In the genomic region with DNA sequence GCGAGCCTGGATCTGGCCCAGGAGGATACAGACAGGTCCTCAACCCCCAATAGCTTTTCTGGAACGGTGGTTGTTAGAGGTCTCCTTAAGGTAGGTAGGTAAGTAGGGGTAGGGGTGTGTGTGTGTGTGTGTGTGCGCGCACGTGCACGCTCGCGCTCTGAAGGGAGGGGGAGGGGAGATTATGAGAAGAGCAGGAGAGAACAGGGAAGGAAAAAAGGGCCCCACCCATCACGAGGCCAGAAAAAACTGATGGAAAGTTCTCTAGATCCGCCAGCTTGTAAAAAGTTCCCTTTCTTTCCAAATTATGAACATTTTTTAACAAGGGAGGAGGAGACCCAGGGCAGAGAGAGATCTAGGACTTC, we compare ENCODE assay signal across 9 mouse cellular contexts. TPM values are rescaled to one million over a fixed set of nuclear protein-coding genes. Genes with fewer than 3 reads are reported as not detected.
DNase-seq lines count a peak whose midpoint lies in the region; ATAC-seq and TF ChIP-seq lines count a peak whose summit lies in the region.
"Had no signal": no experiment of that assay in that cellular context is flagged by ENCODE, and none has a peak within 500 bp of the region (broad histone marks: within the 10 kb centered on the region; RNA-seq: fewer than 3 reads in every experiment).

No protein-coding gene starts in this region.

- H3K9me3 ChIP-seq in lung, embryonic 15.5 days, result no peaks in the 10 kb centered on the region
- no peaks in the 10 kb centered on the region for H3K9me3 ChIP-seq in forebrain, embryonic 13.5 days (replicated peaks)
- no peaks in the 10 kb centered on the region for H3K9me3 ChIP-seq in intestine, postnatal 0 days (ENCODE audit: control insufficient read depth)
- H3K9me3 ChIP-seq in stomach, embryonic 14.5 days (ENCODE audit: control insufficient read depth, low read depth, low read length), result no peaks in the 10 kb centered on the region
- H3K9me3 ChIP-seq: megakaryocyte, embryonic 14.5 days had no signal

- no peak for TF ChIP-seq CTCF in intestine, postnatal 0 days (IDR thresholded peaks at IDR 0.05; ENCODE audit: low read depth)

- H3K27ac ChIP-seq in lung, embryonic 15.5 days, result peak overlapping the region; percentile 94
- peak overlapping the region; percentile 85 for H3K27ac ChIP-seq in forebrain, embryonic 13.5 days
- peak overlapping the region; percentile 50; the same call in 1 of the 2 replicates for H3K27ac ChIP-seq in intestine, postnatal 0 days (ENCODE audit: low read depth, low read length)
- H3K27ac ChIP-seq in stomach, embryonic 14.5 days (ENCODE audit: low read length), result peak overlapping the region; percentile 91

- H3K27me3 ChIP-seq in lung, embryonic 15.5 days, result no peaks in the 10 kb centered on the region
- peaks cover 63% of the 10 kb centered on the region for H3K27me3 ChIP-seq in forebrain, embryonic 13.5 days
- H3K27me3 ChIP-seq in intestine, postnatal 0 days (replicated peaks; ENCODE audit: control insufficient read depth, insufficient read depth, low read length), result peaks cover 4% of the 10 kb centered on the region
- H3K27me3 ChIP-seq in stomach, embryonic 14.5 days (ENCODE audit: control insufficient read depth, insufficient read depth, low read length), result no peaks in the 10 kb centered on the region

- H3K4me3 ChIP-seq in lung, embryonic 15.5 days, result no peak overlapping the region
- H3K4me3 ChIP-seq in forebrain, embryonic 13.5 days, result 0 out of 2 replicates have a peak overlapping the region, but pooled peaks have one; percentile 7
- H3K4me3 ChIP-seq in intestine, postnatal 0 days (ENCODE audit: low read depth, low read length), result no peak overlapping the region
- H3K4me3 ChIP-seq in stomach, embryonic 14.5 days (ENCODE audit: low read depth, low read length), result peak overlapping the region; percentile 3; the same call in 1 of the 2 replicates
- H3K4me3 ChIP-seq: megakaryocyte, embryonic 14.5 days had no signal

- no peak for DNase-seq in lung, postnatal 14 days
- no peak for DNase-seq in retina, postnatal 1 day
- DNase-seq in cerebellum, adult 9-11 months, result no peak
- DNase-seq in right cerebral cortex, postnatal 4 days, result no peak

- peak overlapping the region; percentile 42 for H3K4me2 ChIP-seq in lung, embryonic 15.5 days
- peak overlapping the region; percentile 48 for H3K4me2 ChIP-seq in forebrain, embryonic 13.5 days
- peak overlapping the region; percentile 37 for H3K4me2 ChIP-seq in intestine, postnatal 0 days (replicated peaks; ENCODE audit: low read depth)
- peak overlapping the region; percentile 32 for H3K4me2 ChIP-seq in stomach, embryonic 14.5 days (replicated peaks; ENCODE audit: low read depth, low read length)

- peak; percentile 15 for ATAC-seq in lung, embryonic 15.5 days (ENCODE audit: borderline replicate concordance, extremely low read depth, low FRiP score, low TSS enrichment)
- ATAC-seq in forebrain, embryonic 13.5 days, result peak; percentile 23; the same call in 1 of the 2 replicates
- peak; percentile 7; the same call in 1 of the 2 replicates for ATAC-seq in intestine, postnatal 0 days
- ATAC-seq in stomach, embryonic 14.5 days (ENCODE audit: insufficient number of reproducible peaks, insufficient read depth, low FRiP score, low read depth), result peak; percentile 17; the same call in 1 of the 2 replicates

- H3K4me1 ChIP-seq in lung, embryonic 15.5 days, result peaks cover 85% of the 10 kb centered on the region
- H3K4me1 ChIP-seq in forebrain, embryonic 13.5 days, result peaks cover 96% of the 10 kb centered on the region
- 0 out of 2 replicates have a peak, but pooled peaks cover 12% of the 10 kb centered on the region for H3K4me1 ChIP-seq in intestine, postnatal 0 days (replicated peaks; ENCODE audit: control insufficient read depth, insufficient read depth, low read length)
- peaks cover 79% of the 10 kb centered on the region for H3K4me1 ChIP-seq in stomach, embryonic 14.5 days (ENCODE audit: control insufficient read depth, insufficient read depth, low read length)

- no peaks in the 10 kb centered on the region for H3K36me3 ChIP-seq in lung, embryonic 15.5 days
- H3K36me3 ChIP-seq in forebrain, embryonic 13.5 days (ENCODE audit: poor library complexity, severe bottlenecking), result no peaks in the 10 kb centered on the region
- H3K36me3 ChIP-seq in intestine, postnatal 0 days (ENCODE audit: control insufficient read depth, insufficient read depth), result no peaks in the 10 kb centered on the region
- no peaks in the 10 kb centered on the region for H3K36me3 ChIP-seq in stomach, embryonic 14.5 days (ENCODE audit: control insufficient read depth, insufficient read depth, low read length)

- 15% methylated on average over 10 of the region's 10 CpGs for WGBS in lung, embryonic 15.5 days
- WGBS in forebrain, embryonic 13.5 days, result 10% methylated on average over 10 of the region's 10 CpGs
- WGBS in intestine, postnatal 0 days, result 36% methylated on average over 10 of the region's 10 CpGs
- 11% methylated on average over 10 of the region's 10 CpGs for WGBS in stomach, embryonic 14.5 days

- H3K9ac ChIP-seq in lung, embryonic 15.5 days, result no peak overlapping the region
- peak overlapping the region; percentile 61 for H3K9ac ChIP-seq in forebrain, embryonic 13.5 days
- no peak overlapping the region for H3K9ac ChIP-seq in intestine, postnatal 0 days (ENCODE audit: low read depth, low read length)
- H3K9ac ChIP-seq in stomach, embryonic 14.5 days (replicated peaks; ENCODE audit: low read depth, low read length), result no peak overlapping the region

RNA-seq across cellular contexts. Expression of a gene that starts 20.2 kb away (rescaled TPM):
- 3.4 and 4.4 TPM in 2 replicates for polyA plus RNA-seq in lung, embryonic 15.5 days (2015; fragmentation: Nextera tagmentation; extraction: Ambion mirVana)
- 3.7 and 3.8 TPM in 2 replicates for polyA plus RNA-seq in forebrain, embryonic 13.5 days (2015; fragmentation: Nextera tagmentation; extraction: Ambion mirVana)
- polyA plus RNA-seq in intestine, postnatal 0 days (2015; fragmentation: Nextera tagmentation; extraction: Ambion mirVana), result 1.0 and 1.5 TPM in 2 replicates
- 2.8 and 5.0 TPM in 2 replicates for polyA plus RNA-seq in stomach, embryonic 14.5 days (2014; fragmentation: Nextera tagmentation; extraction: Ambion mirVana)

RNA-seq across cellular contexts. Expression of a gene that starts 41.8 kb away (rescaled TPM):
- polyA plus RNA-seq in lung, embryonic 15.5 days (2015; fragmentation: Nextera tagmentation; extraction: Ambion mirVana), result 11.9 and 12.1 TPM in 2 replicates
- polyA plus RNA-seq in forebrain, embryonic 13.5 days (2015; fragmentation: Nextera tagmentation; extraction: Ambion mirVana), result 1.9 and 2.1 TPM in 2 replicates
- 3.5 and 3.9 TPM in 2 replicates for polyA plus RNA-seq in intestine, postnatal 0 days (2015; fragmentation: Nextera tagmentation; extraction: Ambion mirVana)
- polyA plus RNA-seq in stomach, embryonic 14.5 days (2014; fragmentation: Nextera tagmentation; extraction: Ambion mirVana), result 4.6 and 5.0 TPM in 2 replicates

RNA-seq across cellular contexts. Expression of a gene that starts 55.4 kb away (rescaled TPM):
- 20.2 and 21.6 TPM in 2 replicates for polyA plus RNA-seq in lung, embryonic 15.5 days (2015; fragmentation: Nextera tagmentation; extraction: Ambion mirVana)
- 16.1 and 18.6 TPM in 2 replicates for polyA plus RNA-seq in forebrain, embryonic 13.5 days (2015; fragmentation: Nextera tagmentation; extraction: Ambion mirVana)
- polyA plus RNA-seq in intestine, postnatal 0 days (2015; fragmentation: Nextera tagmentation; extraction: Ambion mirVana), result 9.3 and 9.8 TPM in 2 replicates
- polyA plus RNA-seq in stomach, embryonic 14.5 days (2014; fragmentation: Nextera tagmentation; extraction: Ambion mirVana), result 25.1 and 25.7 TPM in 2 replicates

RNA-seq across cellular contexts. Expression of a gene that starts 56.9 kb away (rescaled TPM):
- 57.5 and 58.4 TPM in 2 replicates for polyA plus RNA-seq in lung, embryonic 15.5 days (2015; fragmentation: Nextera tagmentation; extraction: Ambion mirVana)
- 53.5 and 59.1 TPM in 2 replicates for polyA plus RNA-seq in forebrain, embryonic 13.5 days (2015; fragmentation: Nextera tagmentation; extraction: Ambion mirVana)
- 22.3 and 23.7 TPM in 2 replicates for polyA plus RNA-seq in intestine, postnatal 0 days (2015; fragmentation: Nextera tagmentation; extraction: Ambion mirVana)
- polyA plus RNA-seq in stomach, embryonic 14.5 days (2014; fragmentation: Nextera tagmentation; extraction: Ambion mirVana), result 64.6 and 65.7 TPM in 2 replicates

RNA-seq across cellular contexts. Expression of a gene that starts 57.1 kb away (rescaled TPM):
- 39.2 and 42.7 TPM in 2 replicates for polyA plus RNA-seq in lung, embryonic 15.5 days (2015; fragmentation: Nextera tagmentation; extraction: Ambion mirVana)
- 127 and 145 TPM in 2 replicates for polyA plus RNA-seq in forebrain, embryonic 13.5 days (2015; fragmentation: Nextera tagmentation; extraction: Ambion mirVana)
- 11.2 and 12.0 TPM in 2 replicates for polyA plus RNA-seq in intestine, postnatal 0 days (2015; fragmentation: Nextera tagmentation; extraction: Ambion mirVana)
- 37.8 and 40.5 TPM in 2 replicates for polyA plus RNA-seq in stomach, embryonic 14.5 days (2014; fragmentation: Nextera tagmentation; extraction: Ambion mirVana)

Comparison
In these comparisons a context has a peak if more than half of its experiments do, and no peak if none do; other contexts are left out.
1. H3K4me3 ChIP-seq: peak in forebrain, embryonic 13.5 days (single experiment) and stomach, embryonic 14.5 days (single experiment); none in lung, embryonic 15.5 days (single experiment) and intestine, postnatal 0 days (single experiment).
2. Peak in every context shown above with its lines, with median percentiles within 50 percentile points of each other: ATAC-seq, H3K27ac ChIP-seq and H3K4me2 ChIP-seq.